Mouse (Mus musculus): ENCODE data around the gene Fam83f.

Fam83f gene

DNA sequence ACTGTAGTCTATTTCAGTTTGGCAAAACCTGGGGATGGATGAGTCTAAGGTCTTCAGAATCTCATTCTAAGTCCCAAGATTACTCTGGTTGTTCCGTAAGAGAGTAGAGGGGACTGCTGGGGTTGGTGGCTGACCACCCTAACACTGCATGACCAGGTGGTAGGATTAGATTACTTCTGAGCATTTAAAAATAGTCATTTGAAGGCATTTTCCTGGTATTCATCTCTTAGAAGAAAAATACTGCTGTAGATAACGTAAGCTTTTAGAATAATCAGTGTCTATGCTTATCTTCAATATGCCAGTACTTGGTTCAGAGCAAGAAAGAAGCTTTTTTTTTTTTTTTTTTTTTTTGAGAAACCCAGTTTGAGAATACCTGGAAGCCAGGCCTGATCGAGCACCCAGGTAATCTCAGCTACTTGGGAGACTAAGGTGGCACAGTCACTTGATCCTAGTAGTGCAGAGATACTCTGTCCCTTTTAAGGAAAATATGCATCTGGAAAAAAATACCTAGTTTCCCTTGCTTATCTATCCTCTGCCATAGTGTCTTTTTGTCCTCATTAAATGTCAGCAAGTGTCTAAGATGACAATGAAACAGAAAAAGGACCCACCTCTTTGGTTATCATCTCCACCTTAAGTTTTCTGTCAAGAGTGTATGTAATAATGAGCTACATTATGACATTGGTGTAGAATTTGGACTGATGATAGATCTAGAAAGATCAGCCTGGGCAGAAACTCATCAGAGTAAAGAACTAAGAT, 73.2 kb downstream of the Fam83f start:
- no peak for DNase-seq

DNA sequence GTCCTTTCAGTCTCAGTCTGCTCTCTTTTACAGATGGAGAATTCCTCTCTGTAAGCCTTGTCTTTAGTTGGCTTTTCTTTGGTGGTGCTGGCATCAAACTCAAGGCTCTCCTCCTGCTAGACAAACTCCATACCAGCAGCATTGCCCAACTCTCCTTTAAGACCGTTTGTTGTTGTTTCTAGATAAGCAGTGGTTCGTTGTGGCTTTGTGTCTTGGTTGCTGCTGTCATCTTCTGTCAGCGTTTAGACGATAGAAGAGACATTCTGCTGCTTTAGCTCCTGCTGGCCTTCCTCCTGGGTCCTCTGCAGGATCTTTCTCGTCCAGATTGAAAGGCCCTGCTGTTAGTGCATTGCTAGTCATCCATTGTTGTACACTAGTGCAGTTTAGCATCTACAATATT, 77.3 kb downstream of the Fam83f start:
- no peak for DNase-seq
